Mouse (Mus musculus): ENCODE measurements at regions not wholly inside any gene's neighbourhood (a gene's known extent, or its start where the extent isn't known, plus 50 kb on each side); places are given as distances from the start of the nearest gene placed in this dataset.

- DNase-seq (ENCODE audit: low read depth, low spot score), result no peak
Observed at GRCm38 (mm10) chr17:52196811-52197210, 363.7 kb upstream of the Satb1 start.

DNA sequence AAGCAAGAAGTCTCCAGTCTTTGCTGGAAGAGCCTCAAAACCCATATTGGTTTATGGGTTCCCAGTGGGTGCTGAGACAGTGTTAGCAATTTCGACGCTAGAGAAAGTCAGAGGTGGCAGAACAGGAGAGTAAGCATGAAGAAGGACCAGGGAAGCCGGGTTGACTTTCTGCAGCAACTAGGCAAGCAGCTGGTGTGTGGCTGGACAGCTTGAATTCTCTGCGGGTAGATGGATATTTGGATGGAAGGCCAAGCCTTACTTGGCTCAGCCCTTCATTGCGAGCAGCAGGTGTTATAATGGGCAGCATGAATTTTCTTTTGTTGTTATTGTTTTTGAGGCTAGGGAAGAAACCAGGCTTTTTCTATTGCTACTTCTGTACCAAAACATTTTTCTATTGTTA is 362.7 kb upstream of the Satb1 start:
- DNase-seq (ENCODE audit: low read depth, low spot score), result no peak

DNA sequence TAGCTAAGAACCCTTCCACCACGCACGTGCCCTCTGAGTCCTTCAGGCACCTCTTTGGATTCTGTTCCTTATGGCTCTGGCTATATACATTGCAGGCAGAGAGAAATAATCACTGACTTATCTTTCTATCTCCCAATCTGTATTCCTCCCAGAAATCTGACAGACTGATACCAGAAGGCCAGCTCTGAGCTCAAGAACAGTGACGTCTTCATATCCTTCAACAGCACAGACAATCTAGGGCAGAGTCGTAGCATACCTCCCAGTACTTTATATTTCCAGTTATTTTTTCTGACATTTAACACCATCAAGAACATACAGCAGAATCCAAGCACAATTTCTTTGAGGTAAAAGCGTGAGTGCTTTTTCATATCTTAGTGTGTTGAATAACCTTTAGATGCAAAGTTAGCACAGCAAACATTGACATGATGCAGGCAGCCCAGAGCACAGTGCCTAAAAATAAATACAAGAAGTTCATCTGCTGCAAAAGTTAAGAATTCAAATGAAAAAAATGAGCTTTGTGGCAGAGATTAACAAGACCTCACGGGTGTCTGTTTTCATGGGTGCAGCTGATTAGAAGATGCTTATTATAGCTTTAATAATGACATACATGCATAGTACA is 358.1 kb upstream of the Satb1 start:
- no peak for DNase-seq (ENCODE audit: low read depth, low spot score)

- peak; percentile 90 for DNase-seq (ENCODE audit: low read depth, low spot score)
Observed at GRCm38 (mm10) chr17:52182706-52183105, 349.6 kb upstream of the Satb1 start.

- DNase-seq (ENCODE audit: low read depth, low spot score), result peak; percentile 51
Observed at GRCm38 (mm10) chr17:52177996-52178395, 344.9 kb upstream of the Satb1 start.

DNA sequence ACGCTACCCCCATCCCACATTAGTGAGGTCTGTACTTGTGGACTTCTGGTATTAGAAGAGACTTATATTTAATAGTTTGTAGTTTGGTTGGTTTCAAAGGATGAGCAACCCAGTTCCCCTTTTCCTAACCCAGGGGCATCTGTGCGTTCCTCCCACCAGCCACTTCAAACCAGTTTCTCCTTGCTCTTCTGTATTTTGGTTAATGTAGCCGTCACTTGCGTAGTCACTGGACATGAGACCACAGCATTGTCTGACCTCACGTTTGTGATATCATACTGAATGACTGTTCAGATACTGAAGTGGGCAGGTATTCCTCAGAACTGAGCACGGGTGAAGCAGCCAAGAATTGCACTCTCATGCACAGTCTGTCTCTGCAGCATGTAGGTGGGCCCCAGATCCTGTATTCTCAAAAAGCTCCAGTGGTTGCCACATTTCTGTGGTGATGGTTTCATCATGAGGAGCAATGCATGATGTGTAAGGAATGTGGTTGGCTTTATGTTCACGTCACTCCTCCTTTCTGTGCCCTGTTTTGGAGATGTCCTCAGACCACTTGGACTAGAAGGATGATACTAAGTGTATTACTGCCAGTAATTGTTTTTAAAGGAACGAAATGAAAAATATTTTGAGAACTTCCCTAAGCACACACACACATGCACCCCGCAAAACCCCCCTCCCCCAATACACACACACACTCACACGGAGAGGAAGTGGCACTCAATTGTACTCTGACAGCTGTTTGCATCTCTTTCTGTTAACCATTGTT is 335.2 kb upstream of the Satb1 start:
- DNase-seq (ENCODE audit: low read depth, low spot score), result peak; percentile 59

- DNase-seq (ENCODE audit: low read depth, low spot score), result no peak
Observed at GRCm38 (mm10) chr17:52167658-52168057, 334.6 kb upstream of the Satb1 start.

- DNase-seq (ENCODE audit: low read depth, low spot score), result peak; percentile 53
Observed at GRCm38 (mm10) chr17:52165891-52166485, 332.9 kb upstream of the Satb1 start.

DNA sequence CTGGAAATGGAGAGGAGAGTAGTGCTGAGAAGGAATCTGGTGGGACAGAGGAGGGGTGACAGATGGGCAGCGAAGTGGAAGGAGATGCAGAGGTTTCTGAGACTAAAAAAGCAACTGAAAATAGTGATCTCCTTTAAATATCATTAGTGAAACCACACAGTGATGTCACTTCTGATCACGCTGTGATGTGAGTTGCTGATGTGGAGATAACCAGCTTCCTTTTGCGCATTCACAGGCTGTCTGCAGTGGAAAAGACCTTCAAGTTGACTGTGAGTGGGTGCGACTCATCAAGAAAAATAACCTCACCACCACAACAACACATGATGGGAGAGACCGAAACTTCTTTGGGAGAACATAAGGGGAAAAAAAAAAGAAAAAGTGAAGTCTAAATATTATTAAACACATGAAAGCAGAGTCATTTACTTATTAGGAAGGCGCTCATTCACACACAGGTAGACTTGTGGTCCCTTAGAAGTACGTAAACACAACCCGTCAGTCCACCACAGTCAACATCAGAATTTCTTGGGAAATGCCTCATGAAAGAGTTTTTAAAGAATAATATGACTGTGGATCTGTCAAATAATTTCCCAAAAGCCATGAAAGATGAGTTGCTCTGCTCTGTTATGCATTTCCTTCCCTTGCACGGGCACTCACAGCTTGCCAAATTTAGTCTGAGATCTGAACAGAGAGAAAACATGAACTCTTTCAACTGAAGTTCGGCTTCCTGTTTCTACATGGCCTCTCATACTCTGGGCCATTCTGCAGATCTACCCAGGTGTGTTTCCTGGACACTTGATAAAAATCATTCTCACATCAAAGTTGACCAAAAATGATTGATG is 329.7 kb upstream of the Satb1 start:
- DNase-seq (ENCODE audit: low read depth, low spot score), result peak; percentile 94

DNA sequence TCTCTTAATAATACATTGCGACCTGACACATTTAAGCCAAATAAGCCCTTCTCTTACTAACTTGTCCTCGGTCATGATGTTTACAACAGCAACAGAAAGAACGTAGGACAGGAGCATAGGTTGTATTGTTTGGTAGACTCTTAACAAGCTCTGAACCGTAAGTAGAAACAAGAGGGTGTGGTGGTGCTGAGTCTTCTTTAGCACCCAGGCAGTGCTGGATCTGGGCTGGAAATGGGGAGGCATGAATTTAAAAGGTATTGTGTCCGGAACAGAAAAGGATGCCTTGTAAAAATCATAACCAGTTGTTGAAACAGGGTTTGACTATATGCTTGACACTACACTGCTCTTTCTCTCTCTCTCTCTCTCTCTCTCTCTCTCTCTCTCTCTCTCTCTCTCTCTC is 317.4 kb upstream of the Satb1 start:
- peak; percentile 38 for DNase-seq (ENCODE audit: low read depth, low spot score)

GRCm38 (mm10) chr17:52149834-52150233 is 316.7 kb upstream of the Satb1 start:
- peak; percentile 26 for DNase-seq (ENCODE audit: low read depth, low spot score)

DNA sequence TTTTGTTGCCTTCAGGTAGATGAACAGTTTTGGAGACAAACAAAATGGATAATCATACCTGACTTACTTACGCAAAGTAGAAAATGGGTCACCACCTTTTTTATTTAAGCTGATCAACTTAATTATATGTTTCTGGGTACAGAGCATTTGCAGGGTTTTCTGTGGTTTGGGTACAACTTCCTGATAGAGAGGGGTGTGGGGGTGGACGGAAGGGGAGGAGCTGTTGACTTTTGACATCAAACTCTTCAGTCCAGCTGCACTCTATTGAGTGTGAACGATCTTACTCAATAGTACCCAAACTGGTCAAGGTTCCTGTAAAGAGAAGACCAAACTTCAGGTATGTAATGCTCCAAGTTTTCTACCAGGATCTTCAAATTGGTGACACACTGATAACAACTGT is 316.0 kb upstream of the Satb1 start:
- peak; percentile 77 for DNase-seq (ENCODE audit: low read depth, low spot score)

- peak; percentile 24 for DNase-seq (ENCODE audit: low read depth, low spot score)
Observed at GRCm38 (mm10) chr17:52103891-52104290, 270.8 kb upstream of the Satb1 start.

DNA sequence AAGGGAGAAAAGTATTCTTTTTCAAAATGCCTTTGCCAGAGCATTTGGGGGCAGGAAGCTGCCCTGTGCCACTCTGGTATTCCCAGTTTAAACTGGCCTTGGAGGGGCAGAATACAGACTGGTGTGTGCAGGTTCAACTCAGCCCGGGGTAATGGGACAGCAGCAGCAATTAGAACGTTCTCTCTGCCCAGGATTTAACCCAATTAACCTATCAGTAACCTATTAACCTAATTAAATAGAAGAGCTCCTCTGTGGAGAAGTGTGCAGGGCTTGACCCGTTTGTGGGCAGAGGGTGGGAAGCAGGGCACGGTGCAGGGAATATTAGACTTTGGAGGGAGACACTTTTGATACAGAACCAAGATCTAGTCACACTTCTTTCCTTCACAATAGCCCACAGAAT is 252.7 kb upstream of the Satb1 start:
- no peak for DNase-seq (ENCODE audit: low read depth, low spot score)

- no peak for DNase-seq (ENCODE audit: low read depth, low spot score)
Observed at GRCm38 (mm10) chr17:52084455-52084854, 251.4 kb upstream of the Satb1 start.

DNA sequence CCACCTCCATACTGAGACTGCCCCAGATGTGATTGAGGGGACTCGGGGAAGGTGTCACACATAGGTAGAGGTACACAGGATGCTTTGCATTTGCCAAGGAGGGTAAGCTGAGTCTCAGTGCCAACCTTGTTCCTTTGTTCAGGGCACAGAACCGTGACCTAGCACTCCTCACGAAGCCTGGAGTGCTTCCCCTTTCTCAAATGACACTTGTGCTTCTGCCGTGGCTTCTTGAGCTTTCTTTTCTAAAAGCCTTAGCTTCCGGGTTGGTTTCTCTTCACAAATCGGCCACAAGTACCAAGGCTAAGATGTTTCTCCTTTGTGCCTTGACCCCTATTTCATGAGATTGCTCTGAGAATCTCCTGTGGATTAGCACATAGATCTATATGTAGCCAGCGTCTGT is 246.2 kb upstream of the Satb1 start:
- DNase-seq (ENCODE audit: low read depth, low spot score), result peak; percentile 50

DNA sequence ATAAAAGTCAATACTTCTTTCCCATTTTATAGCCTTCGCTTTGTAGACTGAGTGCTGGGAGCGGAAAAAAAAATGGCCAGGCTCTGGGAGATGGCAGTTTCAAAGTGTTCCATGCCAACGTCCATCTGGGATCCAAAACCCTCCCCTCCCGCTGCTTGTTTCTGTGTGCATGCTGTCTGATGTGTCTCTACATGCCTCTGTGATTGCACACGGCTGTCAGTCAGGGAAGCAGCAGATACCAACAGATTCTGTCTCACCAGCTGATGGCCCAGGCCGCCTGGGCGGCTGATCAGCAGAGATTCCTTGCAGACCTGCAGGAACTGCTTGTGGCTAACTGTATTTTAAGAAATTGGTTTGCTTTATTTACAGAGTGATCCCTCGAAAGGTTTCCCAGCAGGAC is 245.4 kb upstream of the Satb1 start:
- no peak for DNase-seq (ENCODE audit: low read depth, low spot score)

DNA sequence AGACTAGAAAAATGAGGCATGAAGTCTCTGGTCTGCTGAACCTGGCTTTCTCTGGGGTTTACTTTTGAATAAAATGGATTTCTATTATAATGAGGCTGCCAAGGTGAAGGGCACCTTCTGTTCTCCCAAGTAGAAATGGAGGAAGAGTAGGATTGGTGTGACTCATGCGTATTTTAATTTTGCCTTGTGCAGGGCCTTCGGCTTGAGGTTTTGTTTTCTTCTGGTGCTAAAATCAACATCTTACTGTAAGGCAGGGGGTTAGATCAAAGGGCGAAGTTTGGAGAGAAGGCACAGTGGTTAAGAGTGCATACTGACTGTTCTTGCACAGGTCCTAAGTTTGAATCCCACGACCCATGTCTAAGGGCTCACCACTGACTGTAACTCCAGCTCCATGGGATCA is 244.9 kb upstream of the Satb1 start:
- no peak for DNase-seq (ENCODE audit: low read depth, low spot score)

GRCm38 (mm10) chr17:52076746-52077145 is 243.7 kb upstream of the Satb1 start:
- DNase-seq (ENCODE audit: low read depth, low spot score), result peak; percentile 45

DNA sequence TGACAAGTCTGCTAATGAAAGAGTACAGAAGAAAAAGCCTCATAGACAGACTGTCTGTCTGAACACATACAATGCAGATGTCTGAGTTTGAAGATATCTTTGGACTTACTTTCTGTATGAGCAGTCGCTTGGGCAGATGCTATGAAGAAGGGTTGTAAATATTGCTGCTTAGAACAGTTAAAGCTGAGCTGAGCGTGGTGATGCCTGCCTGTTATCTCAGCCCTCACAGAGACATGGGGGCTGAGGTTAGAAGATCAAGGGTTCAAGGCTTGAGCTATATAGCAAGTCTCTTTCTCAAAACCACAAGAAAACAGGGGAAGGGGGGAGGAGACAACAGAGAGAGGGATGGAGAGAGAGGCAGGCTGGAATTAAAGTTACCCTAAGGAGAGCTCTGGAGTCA is 234.6 kb upstream of the Satb1 start:
- peak; percentile 29 for DNase-seq (ENCODE audit: low read depth, low spot score)

DNA sequence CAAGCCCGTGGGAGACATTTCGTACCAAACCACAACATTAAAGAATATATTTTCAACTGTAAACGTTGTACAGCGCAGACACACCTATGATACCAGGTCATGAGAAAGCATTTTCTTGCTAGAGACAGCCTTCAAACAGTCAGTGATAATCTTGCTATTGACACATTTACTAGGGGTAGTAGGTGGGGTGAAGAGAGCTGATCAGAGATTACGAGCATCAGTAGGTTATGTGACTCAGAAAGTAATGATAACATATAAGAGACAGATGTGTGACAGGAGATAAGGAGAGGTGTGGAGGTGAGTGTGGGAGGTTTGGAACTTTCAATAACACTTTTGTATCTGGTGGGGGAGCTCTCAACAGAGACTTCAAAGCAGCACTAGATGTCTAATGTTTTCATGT is 231.5 kb upstream of the Satb1 start:
- peak; percentile 63 for DNase-seq (ENCODE audit: low read depth, low spot score)

DNA sequence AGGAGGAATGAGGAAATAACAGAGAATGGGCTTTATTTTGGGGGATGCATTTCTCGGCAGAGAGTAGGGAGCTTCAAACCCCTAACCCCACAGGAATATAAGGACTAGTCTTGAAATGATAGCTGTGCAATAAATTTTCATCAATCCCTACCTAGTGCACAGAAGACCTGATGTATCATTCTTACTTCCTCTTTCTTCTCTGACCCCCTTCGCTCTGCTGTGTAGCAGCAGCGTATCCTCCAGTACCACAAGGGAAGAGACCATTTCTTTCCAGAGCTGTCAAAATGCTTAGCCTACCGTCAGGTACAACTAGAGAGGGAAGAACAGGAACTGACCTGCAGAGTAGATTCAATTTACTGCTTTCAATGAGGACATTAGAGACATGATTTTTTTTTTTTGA is 230.0 kb upstream of the Satb1 start:
- peak; percentile 31 for DNase-seq (ENCODE audit: low read depth, low spot score)

Data from CD4-positive, CD25-positive, alpha-beta regulatory T cell, adult 2 months (primary cell).